Mouse (Mus musculus) heart, postnatal 25 days (tissue): ENCODE measurements around the gene Cox8a. TPM values are rescaled to one million over a fixed set of nuclear protein-coding genes. Genes with fewer than 3 reads are reported as not detected.

Source experiments
- DNase-seq: peaks from one replicate; pipeline ENCODE4 v3.0.0; 2022; ENCODE audit warnings: low spot score
- intact Hi-C: fragments of 180-260 bp; cut with DNase I; formaldehyde crosslinking; loops from one replicate; pipeline ENCODE4 v1.15.1; 2025
- total RNA-seq, 2 experiments: library from RNA; stranded (reverse); gene quantifications; 2 replicates each; pipeline ENCODE4 v1.2.3; 2021

Gene Cox8a
- total RNA-seq, 2 experiments from 2014 or later, result 407 to 462 TPM

GRCm38 (mm10) chr19:7165509-7166199 lies 51.8 kb downstream of the Cox8a start:
- intact Hi-C loops, result no loop called here
- no peak for DNase-seq

Other genes with a start within 250 kb of the Cox8a start
- gene Ppp1r14b, start 242.6 kb downstream of the Cox8a start, total RNA-seq, result 100 to 1,000 TPM in 1 of 2 experiments, 10 to 100 TPM in 1; 83.5 to 112 TPM
- 10 to 100 TPM; 15.6 to 17.7 TPM for gene Plcb3, start 241.1 kb downstream of the Cox8a start, total RNA-seq
- 10 to 100 TPM; 16.5 to 22.2 TPM for gene Fkbp2, start 237.1 kb downstream of the Cox8a start, total RNA-seq
- gene Vegfb, start 230.0 kb downstream of the Cox8a start, total RNA-seq, result 100 to 1,000 TPM; 410 to 431 TPM
- 10 to 100 TPM; 48.2 to 56.1 TPM for gene Dnajc4, start 225.0 kb downstream of the Cox8a start, total RNA-seq
- 10 to 100 TPM; 26.9 to 27.9 TPM for gene Nudt22, start 221.5 kb downstream of the Cox8a start, total RNA-seq
- 10 to 100 TPM; 23.1 to 24.0 TPM for gene Trpt1, start 221.5 kb downstream of the Cox8a start, total RNA-seq
- 1 to 10 TPM; 4.4 to 4.7 TPM for gene Fermt3, start 198.1 kb downstream of the Cox8a start, total RNA-seq
- 100 to 1,000 TPM; 110 to 129 TPM for gene Stip1, start 177.6 kb downstream of the Cox8a start, total RNA-seq
- gene Macrod1, start 160.8 kb downstream of the Cox8a start, total RNA-seq, result 100 to 1,000 TPM; 240 to 243 TPM
- 1 to 10 TPM; 1.1 to 1.4 TPM for gene Flrt1, start 111.9 kb downstream of the Cox8a start, total RNA-seq
- gene Otub1, start 11.3 kb downstream of the Cox8a start, total RNA-seq, result 10 to 100 TPM; 74.7 to 82.3 TPM
- gene Naa40, start 23.6 kb upstream of the Cox8a start, total RNA-seq, result 10 to 100 TPM; 14.4 to 17.7 TPM
- gene Rcor2, start 49.7 kb upstream of the Cox8a start, total RNA-seq, result 1 to 10 TPM; 6.9 to 7.5 TPM
- gene Mark2, start 124.2 kb upstream of the Cox8a start, total RNA-seq, result 10 to 100 TPM; 49.4 to 55.3 TPM
- 10 to 100 TPM; 14.1 to 17.5 TPM for gene Spindoc, start 165.4 kb upstream of the Cox8a start, total RNA-seq
- 10 to 100 TPM; 15.8 to 18.7 TPM for gene 2700081O15Rik, start 200.0 kb upstream of the Cox8a start, total RNA-seq